Mouse (Mus musculus) erythroblast, embryonic 14.5 days (primary cell): ENCODE data around the gene Adamts15. TPM values are rescaled to one million over a fixed set of nuclear protein-coding genes. Genes with fewer than 3 reads are reported as not detected.

ENCODE experiments used
- H3K27me3 ChIP-seq: 2 replicates; pipeline ENCODE4 v1.6.1; 2012; ENCODE audit warnings: inconsistent platforms; ENCODE audit not compliant: control insufficient read depth
- H3K36me3 ChIP-seq: 2 replicates; pipeline ENCODE4 v1.6.1; 2012; ENCODE audit warnings: mild to moderate bottlenecking, inconsistent platforms; ENCODE audit not compliant: control insufficient read depth
- H3K4me1 ChIP-seq: 2 replicates; pipeline ENCODE4 v1.6.1; 2012; ENCODE audit warnings: inconsistent platforms; ENCODE audit not compliant: control insufficient read depth
- H3K4me3 ChIP-seq: replicated peaks from 2 replicates; pipeline ENCODE3; 2012; ENCODE audit warnings: moderate library complexity, mild to moderate bottlenecking, inconsistent platforms
- H3K9me3 ChIP-seq: 2 replicates; pipeline ENCODE4 v1.6.1; 2012; ENCODE audit warnings: low read length, inconsistent platforms, mixed read lengths; ENCODE audit not compliant: control insufficient read depth
- GATA1 ChIP-seq: IDR thresholded peaks from 2 replicates; pipeline ENCODE4 v1.6.1; 2012; ENCODE audit warnings: low read length, inconsistent platforms, mixed read lengths
- TAL1 ChIP-seq: IDR thresholded peaks from 3 replicates; pipeline ENCODE4 v1.6.1; 2012; ENCODE audit warnings: low read length, inconsistent platforms, mixed read lengths
- polyA plus RNA-seq: library from polyadenylated mRNA; stranded (reverse); fragments of >175 nt; gene quantifications from 2 replicates; pipeline ENCODE4 v1.2.3, GENCODE M21; 2012

Gene Adamts15
- polyA plus RNA-seq, 1 experiment: not detected

- Histone ChIP-seq H3K9me3 (no peaks in the 10 kb centered on the region), H3K4me1 (no peaks in the 10 kb centered on the region), H3K27me3 (peaks cover under 1% of the 10 kb centered on the region; the same call in 1 of the 2 replicates), H3K4me3 (no peak overlapping the region), H3K36me3 (no peaks in the 10 kb centered on the region)
- no peak for TF ChIP-seq GATA1
- TF ChIP-seq TAL1: no peak
These were observed 28.3 kb upstream of the Adamts15 start for GRCm38 (mm10) chr9:30950592-30950991.

GRCm38 (mm10) chr9:30949971-30950370 is 27.7 kb upstream of the Adamts15 start:
- peaks cover 6% of the 10 kb centered on the region for H3K27me3 ChIP-seq
- no peaks in the 10 kb centered on the region for H3K36me3 ChIP-seq
- H3K9me3 ChIP-seq: no peaks in the 10 kb centered on the region
- no peak overlapping the region for H3K4me3 ChIP-seq
- TF ChIP-seq TAL1 (no peak), GATA1 (no peak)
- no peaks in the 10 kb centered on the region for H3K4me1 ChIP-seq

GRCm38 (mm10) chr9:30949422-30949821 is 27.2 kb upstream of the Adamts15 start:
- H3K9me3 ChIP-seq: no peaks in the 10 kb centered on the region
- no peaks in the 10 kb centered on the region for H3K4me1 ChIP-seq
- no peak overlapping the region for H3K4me3 ChIP-seq
- H3K27me3 ChIP-seq: peaks cover 11% of the 10 kb centered on the region
- H3K36me3 ChIP-seq: no peaks in the 10 kb centered on the region
- TF ChIP-seq TAL1 (no peak), GATA1 (no peak)

GRCm38 (mm10) chr9:30945276-30945675 is 23.0 kb upstream of the Adamts15 start:
- Histone ChIP-seq H3K36me3 (no peaks in the 10 kb centered on the region), H3K4me1 (no peaks in the 10 kb centered on the region), H3K27me3 (peaks cover 52% of the 10 kb centered on the region), H3K9me3 (no peaks in the 10 kb centered on the region), H3K4me3 (no peak overlapping the region)
- TF ChIP-seq GATA1 (no peak), TAL1 (no peak)

- H3K9me3 ChIP-seq: no peaks in the 10 kb centered on the region
- H3K4me1 ChIP-seq: no peaks in the 10 kb centered on the region
- H3K27me3 ChIP-seq: peaks cover 52% of the 10 kb centered on the region
- no peak for TF ChIP-seq TAL1
- TF ChIP-seq GATA1: no peak
- no peaks in the 10 kb centered on the region for H3K36me3 ChIP-seq
- no peak overlapping the region for H3K4me3 ChIP-seq
These were observed 22.0 kb upstream of the Adamts15 start for GRCm38 (mm10) chr9:30944234-30944633.

- no peak overlapping the region for H3K4me3 ChIP-seq
- H3K4me1 ChIP-seq: no peaks in the 10 kb centered on the region
- no peak for TF ChIP-seq GATA1
- TF ChIP-seq TAL1: no peak
- H3K9me3 ChIP-seq: no peaks in the 10 kb centered on the region
- no peaks in the 10 kb centered on the region for H3K36me3 ChIP-seq
- peaks cover 52% of the 10 kb centered on the region for H3K27me3 ChIP-seq
These were observed 21.1 kb upstream of the Adamts15 start for GRCm38 (mm10) chr9:30943341-30943740.

GRCm38 (mm10) chr9:30942512-30943313 is 20.5 kb upstream of the Adamts15 start, which contains the start of gene Adamts8:
TSS of gene Adamts8 (plus strand) at chr9:30942562.
- TF ChIP-seq TAL1 (no peak), GATA1 (no peak)

GRCm38 (mm10) chr9:30940328-30940727 is 18.1 kb upstream of the Adamts15 start:
- TF ChIP-seq GATA1: no peak
- TF ChIP-seq TAL1: no peak
- Histone ChIP-seq H3K27me3 (peaks cover 53% of the 10 kb centered on the region), H3K36me3 (no peaks in the 10 kb centered on the region), H3K9me3 (no peaks in the 10 kb centered on the region), H3K4me1 (no peaks in the 10 kb centered on the region), H3K4me3 (no peak overlapping the region)

More at GRCm38 (mm10) chr9:30942512-30943313, 20.5 kb upstream of the Adamts15 start, which contains the start of gene Adamts8:
- Histone ChIP-seq H3K36me3 (no peaks in the 10 kb centered on the region), H3K4me1 (no peaks in the 10 kb centered on the region), H3K27me3 (peaks cover 52% of the 10 kb centered on the region), H3K9me3 (no peaks in the 10 kb centered on the region), H3K4me3 (no peak within 1 kb of the TSS)

GRCm38 (mm10) chr9:30936674-30937438 is 14.6 kb upstream of the Adamts15 start:
- no peak overlapping the region for H3K4me3 ChIP-seq
- TF ChIP-seq TAL1 (no peak), GATA1 (no peak)
- no peaks in the 10 kb centered on the region for H3K36me3 ChIP-seq
- H3K27me3 ChIP-seq: peaks cover 18% of the 10 kb centered on the region
- no peaks in the 10 kb centered on the region for H3K9me3 ChIP-seq
- no peaks in the 10 kb centered on the region for H3K4me1 ChIP-seq
